Mouse (Mus musculus) ES-Bruce4 (cell line): ENCODE results near the gene Dennd4a.

ENCODE experiments used
- CTCF ChIP-seq: IDR thresholded peaks from one replicate; pipeline ENCODE4 v1.8.1; 2011; ENCODE audit warnings: low read depth, low read length
- POLR2A ChIP-seq: IDR thresholded peaks from one replicate; pipeline ENCODE4 v1.8.1; 2011; ENCODE audit warnings: low read length; ENCODE audit not compliant: insufficient read depth

DNA sequence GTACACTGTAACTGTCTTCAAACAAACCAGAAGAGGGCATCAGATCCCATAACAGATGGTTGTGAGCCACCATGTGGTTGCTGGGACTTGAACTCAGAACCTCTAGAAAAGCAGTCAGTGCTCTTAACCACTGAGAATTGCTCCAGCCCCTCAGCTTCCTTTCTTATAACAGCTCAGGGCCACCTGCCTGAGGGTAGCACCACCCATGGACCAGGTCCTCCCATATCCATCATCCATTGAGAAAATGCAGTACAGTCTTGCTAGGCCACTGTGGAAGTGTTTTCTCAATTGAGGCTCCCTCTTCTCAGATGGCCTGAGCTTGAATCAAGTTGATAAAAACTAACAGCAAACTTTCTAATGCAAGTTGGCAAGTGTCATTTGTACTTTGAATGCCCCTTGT lies 13.0 kb upstream of the Dennd4a start:
- TF ChIP-seq POLR2A, result no peak
- no peak for TF ChIP-seq CTCF
